Mouse (Mus musculus) embryonic fibroblast, embryonic 13.5 days (primary cell): ENCODE results near the gene Lrrc9.

ENCODE experiments used
- CTCF ChIP-seq: IDR thresholded peaks from 2 replicates; pipeline ENCODE4 v1.5.1; 2011; ENCODE audit warnings: mild to moderate bottlenecking, control low read depth, low read length, moderate library complexity, borderline replicate concordance; ENCODE audit not compliant: insufficient read depth
- POLR2A ChIP-seq: IDR thresholded peaks from 2 replicates; pipeline ENCODE4 v1.6.1; 2011; ENCODE audit warnings: low read depth, mild to moderate bottlenecking, control low read depth, low read length, moderate library complexity

GRCm38 (mm10) chr12:72487498-72487897 is 45.8 kb downstream of the Lrrc9 start:
- TF ChIP-seq CTCF = no peak
- TF ChIP-seq POLR2A = no peak
